Mouse (Mus musculus) layer of hippocampus, postnatal 25 days (tissue): ENCODE results near the gene Fos. TPM values are rescaled to one million over a fixed set of nuclear protein-coding genes. Genes with fewer than 3 reads are reported as not detected.

Source experiments
- DNase-seq, 2 experiments: peaks; one replicate each; pipeline ENCODE4 v3.0.0; 2022; ENCODE audit warnings: mixed read lengths in 2 of 2, low spot score in 1 of 2; ENCODE audit errors: extremely low spot score in 1 of 2
- total RNA-seq, 2 experiments: library from RNA; stranded (reverse); gene quantifications; 2 replicates each; pipeline ENCODE4 v1.2.3; 2021

The Fos gene
- total RNA-seq, 2 experiments from 2014 or later, result 10.7 to 13.9 TPM

- peak; percentile 91 to 95 for DNase-seq
Observed at GRCm38 (mm10) chr12:85485890-85486765, 12.4 kb downstream of the Fos start.

GRCm38 (mm10) chr12:85486766-85487069, 13.0 kb downstream of the Fos start:
- DNase-seq, result no peak

GRCm38 (mm10) chr12:85487545-85488141, 14.0 kb downstream of the Fos start:
- DNase-seq, result peak; percentile 49 to 61

GRCm38 (mm10) chr12:85489232-85489886, 15.7 kb downstream of the Fos start:
- no peak for DNase-seq

- no peak for DNase-seq
Observed at GRCm38 (mm10) chr12:85490096-85490820, 16.6 kb downstream of the Fos start.

GRCm38 (mm10) chr12:85490991-85491390, 17.3 kb downstream of the Fos start:
- no peak for DNase-seq

GRCm38 (mm10) chr12:85492084-85492645, 18.5 kb downstream of the Fos start:
- DNase-seq, result peak; percentile 50 to 73

- no peak for DNase-seq
Observed at GRCm38 (mm10) chr12:85496336-85496735, 22.6 kb downstream of the Fos start.

- DNase-seq, result peak; percentile 55 to 87
Observed at GRCm38 (mm10) chr12:85496755-85497154, 23.1 kb downstream of the Fos start.

- DNase-seq, result no peak
Observed at GRCm38 (mm10) chr12:85497310-85498135, 23.8 kb downstream of the Fos start.

- DNase-seq, result no peak
Observed at GRCm38 (mm10) chr12:85499001-85499400, 25.3 kb downstream of the Fos start.

- no peak for DNase-seq
Observed at GRCm38 (mm10) chr12:85502682-85503081, 29.0 kb downstream of the Fos start.

- DNase-seq, result peak in 1 of 2 experiments; percentile 68
Observed at GRCm38 (mm10) chr12:85508235-85508634, 34.5 kb downstream of the Fos start.

GRCm38 (mm10) chr12:85510013-85510412, 36.3 kb downstream of the Fos start:
- no peak for DNase-seq

- no peak for DNase-seq
Observed at GRCm38 (mm10) chr12:85513789-85514447, 40.2 kb downstream of the Fos start.

- DNase-seq, result no peak
Observed at GRCm38 (mm10) chr12:85514958-85515357, 41.3 kb downstream of the Fos start.

- DNase-seq, result no peak
Observed at GRCm38 (mm10) chr12:85515865-85516264, 42.2 kb downstream of the Fos start.

- no peak for DNase-seq
Observed at GRCm38 (mm10) chr12:85517339-85517738, 43.6 kb downstream of the Fos start.

- no peak for DNase-seq
Observed at GRCm38 (mm10) chr12:85518009-85518408, 44.3 kb downstream of the Fos start.
